Mouse (Mus musculus) spleen, adult 2 months (tissue): ENCODE results near the gene Dhrs2.

Source experiments
- CTCF ChIP-seq: fragments of 200-500 bp; IDR thresholded peaks from 2 replicates; pipeline ENCODE4 v1.5.1; 2011; ENCODE audit warnings: mild to moderate bottlenecking, inconsistent platforms; ENCODE audit not compliant: insufficient read depth, insufficient read length, insufficient replicate concordance; ENCODE audit errors: extremely low read depth
- POLR2A ChIP-seq: fragments of 200-500 bp; IDR thresholded peaks from 2 replicates; pipeline ENCODE4 v1.6.1; 2011; ENCODE audit warnings: low read depth, low read length, inconsistent platforms

DNA sequence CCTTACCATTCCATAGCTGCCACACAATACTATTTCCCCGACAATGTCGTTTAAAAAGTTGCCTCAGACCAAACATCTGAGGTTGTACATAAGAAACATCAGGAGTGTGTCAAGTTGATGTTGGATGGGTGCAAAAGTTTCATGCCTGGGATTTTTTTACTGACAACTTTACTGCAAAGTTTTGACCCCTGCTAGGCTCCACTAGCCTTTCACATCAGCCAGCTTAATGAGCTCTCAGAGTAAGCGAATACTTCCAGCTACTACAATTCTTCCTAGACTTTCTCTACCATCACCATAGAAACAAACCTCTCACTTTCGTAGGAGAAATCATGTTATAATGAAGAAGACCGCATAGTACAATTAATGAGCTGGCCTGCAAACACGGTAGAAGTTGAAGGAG lies 26.5 kb downstream of the Dhrs2 start:
- TF ChIP-seq CTCF: no peak
- no peak for TF ChIP-seq POLR2A
